In genomic region chr7:114729696-114730095, GRCm38 (mm10) we compare ENCODE assay signal across 15 mouse cellular contexts. TPM values are rescaled to one million over a fixed set of nuclear protein-coding genes. Genes with fewer than 3 reads are reported as not detected.
DNase-seq lines count a peak whose midpoint lies in the region; ATAC-seq and TF ChIP-seq lines count a peak whose summit lies in the region.
"Not testable (repeated sequence)": the region's sequence is repeated elsewhere in the genome, so short reads cannot be mapped to it uniquely, and the experiment has no call there.
"Had no signal": no experiment of that assay in that cellular context is flagged by ENCODE, and none has a peak within 500 bp of the region (broad histone marks: within the 10 kb centered on the region; RNA-seq: fewer than 3 reads in every experiment).

No protein-coding gene starts in this region.

- H3K9ac ChIP-seq in forebrain, postnatal 0 days; intestine, postnatal 0 days (ENCODE audit: low read depth, low read length): not testable (repeated sequence)

- H3K27me3 ChIP-seq in Patski; forebrain, postnatal 0 days (ENCODE audit: insufficient read depth, low read length); intestine, postnatal 0 days (replicated peaks; ENCODE audit: control insufficient read depth, insufficient read depth, low read length); spleen, adult 2 months (ENCODE audit: control insufficient read depth, insufficient read depth, low read length): not testable (repeated sequence)

- H3K4me1 ChIP-seq in forebrain, postnatal 0 days (ENCODE audit: insufficient read depth); intestine, postnatal 0 days (replicated peaks; ENCODE audit: control insufficient read depth, insufficient read depth, low read length); spleen, adult 2 months (ENCODE audit: control insufficient read depth, insufficient read depth, insufficient read length): not testable (repeated sequence)

- CTCF ChIA-PET in Patski (lab: Charles Lee) = interaction anchor here (1.9 to 10.1 kb wide), 2 partner anchors 36 to 86 kb away, joined by 6 to 73 read pairs; no protein-coding TSS in a partner anchor

- not testable (repeated sequence) for ATAC-seq in Patski; forebrain, postnatal 0 days; intestine, postnatal 0 days
- peak; percentile 72 for ATAC-seq in megakaryocyte progenitor cell, adult 5-6 weeks (replicated peaks; ENCODE audit: poor library complexity)

- H3K36me3 ChIP-seq in forebrain, postnatal 0 days (ENCODE audit: insufficient read depth); intestine, postnatal 0 days (ENCODE audit: control insufficient read depth, insufficient read depth); spleen, adult 2 months (ENCODE audit: control insufficient read depth, insufficient read depth, low read length): not testable (repeated sequence)

- DNase-seq in CD4-positive, CD25-positive, alpha-beta regulatory T cell, adult 2 months (ENCODE audit: low read depth, low spot score) = peak; percentile 23
- DNase-seq in Patski (ENCODE audit: low read depth, low spot score); forebrain, postnatal 0 days; spleen, adult 2 months (ENCODE audit: low read depth in 1 of 2, low spot score in 2 of 2): not testable (repeated sequence)
- peak; percentile 40 for DNase-seq in left cerebral cortex, postnatal 4 days

- in situ Hi-C loops in Patski (cut with MboI; ENCODE audit: low pct_unique_long_range_greater_than_20kb) = loop anchor here (5.0 kb wide), 1 partner anchor 37 kb away; no protein-coding TSS in a partner anchor

- intact Hi-C loops in left cerebral cortex, postnatal 4 days (cut with DNase I) = loop anchor here (10.0 kb wide), 1 partner anchor 85 kb away; no protein-coding TSS in a partner anchor

- H3K27ac ChIP-seq in forebrain, postnatal 0 days (ENCODE audit: low read depth, low read length); intestine, postnatal 0 days (ENCODE audit: low read depth, low read length); spleen, adult 2 months (ENCODE audit: insufficient read depth, low read length): not testable (repeated sequence)

- POLR2A ChIA-PET in Patski (lab: Charles Lee) = not testable (repeated sequence)

- 63% methylated on average over 4 of the region's 4 CpGs for WGBS in forebrain, postnatal 0 days
- WGBS in intestine, postnatal 0 days = 64% methylated on average over 4 of the region's 4 CpGs
- WGBS in spleen, adult 2 months = 67% methylated on average over 4 of the region's 4 CpGs

- peak; percentile 59 for TF ChIP-seq CTCF in Patski (IDR thresholded peaks at IDR 0.05)
- peak; percentile 31 for TF ChIP-seq CTCF in forebrain, postnatal 0 days (IDR thresholded peaks at IDR 0.05; ENCODE audit: low read depth)
- TF ChIP-seq CTCF in intestine, postnatal 0 days (IDR thresholded peaks at IDR 0.05; ENCODE audit: low read depth) = peak; percentile 57
- peak; percentile 16; the same call in 1 of the 2 replicates for TF ChIP-seq CTCF in spleen, adult 2 months (IDR thresholded peaks at IDR 0.05; ENCODE audit: extremely low read depth, insufficient read depth, insufficient read length, insufficient replicate concordance)

- H3K4me2 ChIP-seq in forebrain, postnatal 0 days (ENCODE audit: low read depth); intestine, postnatal 0 days (replicated peaks; ENCODE audit: low read depth): not testable (repeated sequence)

- H3K9me3 ChIP-seq in forebrain, postnatal 0 days (ENCODE audit: low read length); intestine, postnatal 0 days (ENCODE audit: control insufficient read depth): not testable (repeated sequence)

- not testable (repeated sequence) for H3K4me3 ChIP-seq in forebrain, postnatal 0 days (ENCODE audit: low read depth, low read length); intestine, postnatal 0 days (ENCODE audit: low read depth, low read length); spleen, adult 2 months (ENCODE audit: extremely low read depth, insufficient read depth, insufficient read length)

- not testable (repeated sequence) for TF ChIP-seq POLR2A in spleen, adult 2 months (IDR thresholded peaks at IDR 0.05; ENCODE audit: low read depth, low read length)

RNA-seq across cellular contexts. Expression of gene Calcb, which starts 11.3 kb away (rescaled TPM):
- polyA plus RNA-seq in Patski (2021) = 0.13 TPM
- total RNA-seq in forebrain, postnatal 0 days (2014; rRNA removed) = not detected in 2 replicates
- not detected in 2 replicates for polyA plus RNA-seq in forebrain, postnatal 0 days (2015; fragmentation: Nextera tagmentation; extraction: Ambion mirVana)
- 12.9 and 15.7 TPM in 2 replicates for polyA plus RNA-seq in intestine, postnatal 0 days (2015; fragmentation: Nextera tagmentation; extraction: Ambion mirVana)
- total RNA-seq in left cerebral cortex, postnatal 4 days (2021) = under 1 TPM in 1 of 2 experiments, not detected in 1; 0.89 TPM
- total RNA-seq in megakaryocyte progenitor cell, adult 5-6 weeks (2015) = not detected in 2 replicates
- not detected in 2 replicates for total RNA-seq in megakaryocyte progenitor cell, adult 5-6 weeks (2017)
- polyA plus RNA-seq in spleen, adult 2 months (2012; rRNA removed) = 0.12 TPM in 1 of 2 replicates, not detected in the other
- total RNA-seq: adrenal gland, postnatal 14 days; monocyte, adult 5-6 weeks had no signal
- polyA plus RNA-seq: forebrain, embryonic 15.5 days; heart, embryonic 13.5 days; kidney, embryonic 14.5 days; limb, embryonic 10.5 days; liver, embryonic 12.5 days; midbrain, embryonic 10.5 days had no signal

RNA-seq across cellular contexts. Expression of gene Insc, which starts 13.8 kb away (rescaled TPM):
- polyA plus RNA-seq in Patski (2021) = 0.21 TPM
- 1.8 and 2.2 TPM in 2 replicates for total RNA-seq in forebrain, postnatal 0 days (2014; rRNA removed)
- polyA plus RNA-seq in forebrain, postnatal 0 days (2015; fragmentation: Nextera tagmentation; extraction: Ambion mirVana) = 1.8 TPM in 2 replicates
- polyA plus RNA-seq in intestine, postnatal 0 days (2015; fragmentation: Nextera tagmentation; extraction: Ambion mirVana) = 8.3 and 9.9 TPM in 2 replicates
- 1 to 10 TPM in 1 of 2 experiments, under 1 TPM in 1; 0.85 to 1.3 TPM for total RNA-seq in left cerebral cortex, postnatal 4 days (2021)
- total RNA-seq in megakaryocyte progenitor cell, adult 5-6 weeks (2015) = not detected in 2 replicates
- not detected in 2 replicates for total RNA-seq in megakaryocyte progenitor cell, adult 5-6 weeks (2017)
- 0.12 and 0.18 TPM in 2 replicates for polyA plus RNA-seq in spleen, adult 2 months (2012; rRNA removed)
- total RNA-seq: monocyte, adult 5-6 weeks had no signal

Comparison
In these comparisons a context has a peak if more than half of its experiments do, and no peak if none do; other contexts are left out.
1. RNA of gene Calcb, which starts 11.3 kb away (polyA plus RNA-seq): 12.9 to 15.7 TPM in intestine, postnatal 0 days; 0.13 TPM in Patski (single experiment), not detected in forebrain, postnatal 0 days and 0.12 TPM in spleen, adult 2 months; every median in the first group is over 10 times any median in the second.
2. Peak in every context shown above with its lines, with median percentiles within 50 percentile points of each other: CTCF ChIP-seq.